Mouse (Mus musculus) embryonic facial prominence, embryonic 13.5 days (tissue): ENCODE measurements around the gene Ptprh. TPM values are rescaled to one million over a fixed set of nuclear protein-coding genes. Genes with fewer than 3 reads are reported as not detected.
"Not testable (repeated sequence)": the region's sequence is repeated elsewhere in the genome, so short reads cannot be mapped to it uniquely, and the experiment has no call there.

ENCODE experiments used
- ATAC-seq: fragments of 200-750 bp; cut with Nextera tagmentation; 2 replicates; pipeline ENCODE4 v1.8.0; 2017; ENCODE audit warnings: low read depth; ENCODE audit not compliant: insufficient number of reproducible peaks, insufficient read depth, low FRiP score, low TSS enrichment
- H3K27ac ChIP-seq: fragments of 300-500 bp; sonication (generic); 2 replicates; pipeline ENCODE4 v1.5.1; 2015; ENCODE audit warnings: moderate library complexity, mild to moderate bottlenecking, inconsistent platforms
- H3K27me3 ChIP-seq: fragments of 300-500 bp; sonication (generic); 2 replicates; pipeline ENCODE4 v1.6.1; 2015; ENCODE audit warnings: mild to moderate bottlenecking, inconsistent platforms
- H3K36me3 ChIP-seq: fragments of 300-500 bp; sonication (generic); 2 replicates; pipeline ENCODE4 v1.6.1; 2015; ENCODE audit warnings: mild to moderate bottlenecking, inconsistent platforms
- H3K4me1 ChIP-seq: fragments of 300-500 bp; sonication (generic); 2 replicates; pipeline ENCODE4 v1.6.1; 2015; ENCODE audit warnings: inconsistent platforms
- H3K4me2 ChIP-seq: fragments of 300-500 bp; sonication (generic); 2 replicates; pipeline ENCODE4 v1.6.1; 2015; ENCODE audit warnings: moderate library complexity, mild to moderate bottlenecking, inconsistent platforms
- H3K4me3 ChIP-seq: fragments of 300-500 bp; sonication (generic); 2 replicates; pipeline ENCODE4 v1.5.1; 2015; ENCODE audit warnings: mild to moderate bottlenecking, inconsistent platforms
- H3K9ac ChIP-seq: fragments of 300-500 bp; sonication (generic); 2 replicates; pipeline ENCODE4 v1.6.1; 2015; ENCODE audit warnings: mild to moderate bottlenecking, inconsistent platforms
- H3K9me3 ChIP-seq: fragments of 300-500 bp; sonication (generic); 2 replicates; pipeline ENCODE4 v1.6.1; 2016; ENCODE audit warnings: inconsistent platforms
- WGBS: fragments of 180-500 bp; shearing (Covaris S2); methylation state at CpG from one replicate; pipeline ENCODE4 v1.1.7; 2015; ENCODE audit warnings: mixed read lengths; 5-methylcytosine and 5-hydroxymethylcytosine counted together
- polyA plus RNA-seq: library from polyadenylated mRNA; unstranded; fragments of >200 nt; fragmentation: Nextera tagmentation; extraction: Ambion mirVana; gene quantifications from 2 replicates; pipeline ENCODE4 v1.2.1, GENCODE M21; 2015

The Ptprh gene
- polyA plus RNA-seq, 1 experiment from 2014 or later, result not detected

DNA sequence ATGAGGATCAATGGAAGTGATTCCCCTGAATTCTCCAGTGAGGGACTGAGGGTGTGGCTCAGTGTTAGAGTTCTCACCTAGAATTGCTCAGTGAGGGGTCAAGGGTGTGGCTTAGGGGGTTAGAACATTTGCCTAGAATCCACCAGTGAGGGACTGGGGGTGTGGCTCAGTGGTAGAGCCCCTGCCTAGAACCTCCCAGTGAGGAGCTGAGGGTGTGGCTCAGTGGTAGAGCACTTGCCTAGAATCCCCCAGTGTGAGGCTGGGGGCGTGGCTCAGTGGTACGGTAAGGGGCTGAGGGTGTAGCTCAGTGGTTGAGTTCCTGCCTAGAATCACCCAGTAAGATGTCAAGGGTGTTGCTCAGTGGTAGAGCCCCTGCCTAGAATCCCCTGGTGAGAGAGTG is 64.8 kb downstream of the Ptprh start:
- peak; percentile 48; the same call in 1 of the 2 replicates for ATAC-seq
- 73% methylated on average over 2 of the region's 2 CpGs for WGBS
- H3K9ac ChIP-seq, result no peak overlapping the region

DNA sequence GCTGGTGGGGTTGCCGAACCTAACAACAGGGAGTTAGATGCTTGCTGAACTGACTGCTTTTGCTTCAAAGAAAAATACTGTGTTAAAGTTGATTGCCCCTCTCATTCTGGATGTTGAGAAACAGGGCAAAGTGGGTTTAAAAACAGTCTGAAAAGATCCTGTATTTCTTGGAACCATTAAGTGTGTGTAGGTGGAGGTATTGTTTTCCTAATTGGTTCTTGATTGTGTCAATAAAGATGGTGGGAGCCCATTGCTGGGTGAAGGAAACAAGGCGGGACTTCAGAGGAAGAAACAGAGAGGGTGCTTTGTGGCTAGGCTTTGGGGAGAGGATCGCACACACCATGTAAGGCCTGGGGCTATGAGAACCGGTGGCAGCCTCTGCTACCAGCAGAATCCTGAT is 66.7 kb downstream of the Ptprh start:
- H3K4me2 ChIP-seq, result no peak overlapping the region
- H3K36me3 ChIP-seq, result no peaks in the 10 kb centered on the region
- 35% methylated on average over 4 of the region's 4 CpGs for WGBS
- no peak overlapping the region for H3K27ac ChIP-seq
- no peaks in the 10 kb centered on the region for H3K9me3 ChIP-seq
- ATAC-seq, result no peak
- H3K4me3 ChIP-seq, result no peak overlapping the region
- H3K27me3 ChIP-seq, result peaks cover 2% of the 10 kb centered on the region; the same call in 1 of the 2 replicates
- no peak overlapping the region for H3K9ac ChIP-seq
- H3K4me1 ChIP-seq, result peaks cover 3% of the 10 kb centered on the region; the same call in 1 of the 2 replicates

More for the DNA sequence above, 64.8 kb downstream of the Ptprh start:
- H3K4me2 ChIP-seq, result no peak overlapping the region
- no peaks in the 10 kb centered on the region for H3K4me1 ChIP-seq
- H3K4me3 ChIP-seq, result no peak overlapping the region
- no peak overlapping the region for H3K27ac ChIP-seq
- H3K27me3 ChIP-seq, result no peaks in the 10 kb centered on the region; the same call in 1 of the 2 replicates
- no peaks in the 10 kb centered on the region for H3K9me3 ChIP-seq
- H3K36me3 ChIP-seq, result no peaks in the 10 kb centered on the region

DNA sequence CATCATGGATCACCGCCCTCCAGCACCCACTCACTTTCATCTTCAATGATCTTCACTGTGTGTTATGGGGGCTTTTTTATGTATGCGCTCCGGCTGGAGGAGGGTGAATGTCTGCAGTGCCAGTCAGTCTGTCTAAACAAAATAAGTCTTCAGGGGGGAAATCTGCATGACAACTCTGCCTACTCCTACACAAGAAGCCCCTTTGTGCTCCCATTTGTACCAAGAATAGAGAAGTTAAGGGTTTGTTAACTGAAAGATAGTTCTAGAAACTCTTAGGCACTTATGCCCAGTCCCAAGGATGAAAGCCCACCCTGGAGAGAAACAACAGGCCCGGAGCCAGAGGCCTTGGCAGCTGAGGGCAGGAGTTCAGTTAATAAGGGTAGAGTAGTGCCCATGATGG is 67.5 kb downstream of the Ptprh start:
- no peak for ATAC-seq
- Histone ChIP-seq H3K9me3 (no peaks in the 10 kb centered on the region), H3K4me3 (no peak overlapping the region), H3K4me2 (no peak overlapping the region), H3K9ac (no peak overlapping the region), H3K27me3 (peaks cover 10% of the 10 kb centered on the region; the same call in 1 of the 2 replicates), H3K4me1 (peaks cover 9% of the 10 kb centered on the region; the same call in 1 of the 2 replicates), H3K27ac (no peak overlapping the region), H3K36me3 (no peaks in the 10 kb centered on the region)
- 90% methylated on average over 4 of the region's 4 CpGs for WGBS

- WGBS, result 3% methylated on average over 28 of the region's 28 CpGs
- peak within 1 kb of the TSS; percentile 29 for H3K4me3 ChIP-seq
- H3K27ac ChIP-seq, result no peak within 1 kb of the TSS
- H3K9me3 ChIP-seq, result no peaks in the 10 kb centered on the region
- peak within 1 kb of the TSS; percentile 50 for H3K4me2 ChIP-seq
- no peaks in the 10 kb centered on the region for H3K36me3 ChIP-seq
- peak within 1 kb of the TSS; percentile 47; the same call in 1 of the 2 replicates for H3K9ac ChIP-seq
- ATAC-seq, result no peak
- H3K4me1 ChIP-seq, result peaks cover 13% of the 10 kb centered on the region; the same call in 1 of the 2 replicates
- peaks cover 19% of the 10 kb centered on the region; the same call in 1 of the 2 replicates for H3K27me3 ChIP-seq
Measured at GRCm38 (mm10) chr7:4532005-4532729, 71.7 kb downstream of the Ptprh start, which contains the start of gene Dnaaf3. Dnaaf3 (minus strand) TSS chr7:4532453.

- Histone ChIP-seq H3K4me1 (peaks cover 23% of the 10 kb centered on the region; the same call in 1 of the 2 replicates), H3K27me3 (peaks cover 20% of the 10 kb centered on the region; the same call in 1 of the 2 replicates)
- not testable (repeated sequence) for H3K9ac ChIP-seq, H3K9me3 ChIP-seq, H3K36me3 ChIP-seq, H3K4me2 ChIP-seq, ATAC-seq, H3K4me3 ChIP-seq, H3K27ac ChIP-seq
- 41% methylated on average over 8 of the region's 8 CpGs for whole genome bisulfite sequencing
Measured at GRCm38 (mm10) chr7:4530166-4530565, 73.7 kb downstream of the Ptprh start.

- Histone ChIP-seq H3K27ac (no peak overlapping the region), H3K4me1 (peaks cover 20% of the 10 kb centered on the region; the same call in 1 of the 2 replicates), H3K27me3 (peaks cover 19% of the 10 kb centered on the region; the same call in 1 of the 2 replicates), H3K9ac (0 out of 2 replicates have a peak overlapping the region, but pooled peaks have one; percentile 71), H3K9me3 (no peaks in the 10 kb centered on the region), H3K4me3 (peak overlapping the region; percentile 44), H3K4me2 (peak overlapping the region; percentile 68), H3K36me3 (no peaks in the 10 kb centered on the region)
- ATAC-seq, result no peak
- 41% methylated on average over 18 of the region's 18 CpGs for WGBS
Measured at GRCm38 (mm10) chr7:4527302-4527689, 76.5 kb downstream of the Ptprh start.

- peak overlapping the region; percentile 44 for H3K4me3 ChIP-seq
- no peaks in the 10 kb centered on the region for H3K36me3 ChIP-seq
- H3K4me2 ChIP-seq, result peak overlapping the region; percentile 68
- H3K4me1 ChIP-seq, result peaks cover 14% of the 10 kb centered on the region; the same call in 1 of the 2 replicates
- no peaks in the 10 kb centered on the region for H3K9me3 ChIP-seq
- 23% methylated on average over 40 of the region's 40 CpGs for WGBS
- peak; percentile 81 for ATAC-seq
- H3K27me3 ChIP-seq, result peaks cover 15% of the 10 kb centered on the region; the same call in 1 of the 2 replicates
- peak overlapping the region; percentile 52 for H3K27ac ChIP-seq
- H3K9ac ChIP-seq, result peak overlapping the region; percentile 71
Measured at GRCm38 (mm10) chr7:4526341-4527301, 77.2 kb downstream of the Ptprh start.

DNA sequence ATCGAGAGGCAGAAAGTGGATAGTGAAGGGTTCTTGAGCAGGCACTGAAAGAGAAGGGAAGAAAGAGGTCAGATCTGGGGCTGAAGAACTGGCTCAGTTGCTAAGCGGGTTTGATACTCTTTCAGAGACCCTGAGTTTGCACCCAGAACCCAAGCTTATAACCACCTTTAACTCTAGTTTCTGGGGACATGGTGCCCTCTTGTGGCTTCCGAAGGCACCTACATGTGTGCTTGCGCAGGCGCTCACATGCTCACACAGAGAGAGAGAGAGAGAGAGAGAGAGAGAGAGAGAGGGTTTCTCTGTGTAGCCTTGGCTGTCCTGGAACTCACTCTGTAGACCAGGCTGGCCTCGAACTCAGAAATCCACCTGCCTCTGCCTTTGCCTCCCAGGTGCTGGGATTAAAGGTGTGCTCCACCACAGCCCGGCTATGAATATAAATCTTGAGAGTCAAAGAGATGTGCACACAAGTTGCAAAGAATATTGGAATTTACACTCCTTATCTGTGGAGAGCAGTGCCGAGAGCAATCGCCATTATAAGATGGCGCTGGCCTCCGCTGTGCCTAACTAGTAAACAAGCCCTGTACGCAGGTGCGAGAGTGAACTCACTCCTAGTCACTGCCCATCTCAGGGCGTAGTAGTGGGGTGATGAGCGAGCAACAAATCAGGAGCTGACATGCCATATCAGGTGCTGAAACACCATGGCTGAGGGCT is 79.5 kb downstream of the Ptprh start, which contains the start of gene Tnni3:
Gene Tnni3, minus strand, starts transcription at position 18 of the 711 bp plus-strand sequence.
- not testable (repeated sequence) for ATAC-seq, H3K9ac ChIP-seq, H3K27ac ChIP-seq, H3K36me3 ChIP-seq, H3K9me3 ChIP-seq, H3K4me2 ChIP-seq, H3K4me3 ChIP-seq
- Histone ChIP-seq H3K4me1 (peaks cover 25% of the 10 kb centered on the region), H3K27me3 (peaks cover 19% of the 10 kb centered on the region; the same call in 1 of the 2 replicates)
- 69% methylated on average over 15 of the region's 15 CpGs for whole genome bisulfite sequencing

DNA sequence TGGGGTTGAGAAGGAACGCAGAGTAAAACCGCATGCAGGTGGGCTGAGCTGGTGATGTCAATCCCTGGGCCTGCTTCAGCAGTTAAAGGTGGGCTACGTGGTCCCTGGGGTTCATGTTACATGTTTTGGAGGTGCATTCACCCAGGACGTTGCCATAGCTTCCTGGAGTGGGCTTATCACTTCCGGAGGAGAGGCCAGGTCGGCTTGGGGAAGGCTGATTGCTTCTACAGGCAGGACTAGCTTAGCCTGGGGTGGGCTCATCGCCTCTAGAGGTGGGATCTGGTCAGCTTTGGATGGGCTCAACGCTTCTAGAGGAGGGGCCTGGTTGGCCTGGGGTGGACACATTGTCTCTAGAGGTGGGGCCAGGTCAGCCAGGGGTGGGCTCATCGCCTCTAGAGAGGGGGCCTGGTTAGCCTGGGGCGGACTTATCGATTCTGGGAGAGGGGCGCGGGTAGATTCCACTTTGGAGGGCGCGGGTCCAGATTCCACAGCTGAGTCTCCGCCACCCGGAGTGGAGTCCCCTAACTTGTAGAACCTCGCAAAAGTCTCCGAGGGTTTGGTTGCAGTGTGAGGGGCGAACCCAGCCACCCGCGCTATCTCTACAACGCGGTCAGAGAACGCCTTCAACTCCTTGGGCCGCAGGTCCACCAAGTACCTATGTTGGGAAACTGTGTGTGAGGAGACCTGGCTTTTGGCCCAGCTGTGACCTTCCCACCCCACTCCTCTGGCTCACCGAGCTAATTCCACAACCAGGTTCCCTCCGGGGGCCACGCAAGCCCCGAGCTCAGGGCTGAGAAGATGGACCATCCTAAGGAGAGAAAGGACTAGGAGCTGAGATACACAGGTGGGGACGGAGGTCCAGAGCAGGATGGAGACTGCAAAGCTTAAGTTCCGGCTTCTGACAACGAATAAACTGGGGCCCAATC is 80.4 kb downstream of the Ptprh start:
- H3K4me3 ChIP-seq, result no peak overlapping the region
- no peak overlapping the region for H3K4me2 ChIP-seq
- WGBS, result 90% methylated on average over 33 of the region's 33 CpGs
- H3K27ac ChIP-seq, result no peak overlapping the region
- H3K36me3 ChIP-seq, result no peaks in the 10 kb centered on the region
- ATAC-seq, result no peak
- peaks cover 19% of the 10 kb centered on the region; the same call in 1 of the 2 replicates for H3K27me3 ChIP-seq
- H3K4me1 ChIP-seq, result peaks cover 25% of the 10 kb centered on the region
- H3K9me3 ChIP-seq, result no peaks in the 10 kb centered on the region
- no peak overlapping the region for H3K9ac ChIP-seq

GRCm38 (mm10) chr7:4522292-4522691 is 81.5 kb downstream of the Ptprh start:
- no peak for ATAC-seq
- 85% methylated on average over 6 of the region's 6 CpGs for WGBS
- Histone ChIP-seq H3K36me3 (no peaks in the 10 kb centered on the region), H3K4me2 (no peak overlapping the region), H3K9ac (no peak overlapping the region), H3K4me1 (peaks cover 22% of the 10 kb centered on the region), H3K9me3 (no peaks in the 10 kb centered on the region), H3K27ac (no peak overlapping the region), H3K27me3 (peaks cover 14% of the 10 kb centered on the region; the same call in 1 of the 2 replicates), H3K4me3 (no peak overlapping the region)
